Mouse (Mus musculus) R1 (cell line): ENCODE data around the gene Zfp687.

Experiments
- DNase-seq: peaks from one replicate; pipeline ENCODE4 v3.0.0-alpha.2; 2018; ENCODE audit warnings: low read depth, low spot score

Zfp687 gene

GRCm38 (mm10) chr3:95018741-95019140 lies 3.5 kb upstream of the Zfp687 start:
- no peak for DNase-seq

GRCm38 (mm10) chr3:95016532-95017056 lies 1.3 kb upstream of the Zfp687 start:
- no peak for DNase-seq

- peak; percentile 99 for DNase-seq
These were observed 763 bp upstream of the Zfp687 start for GRCm38 (mm10) chr3:95015891-95016531.

GRCm38 (mm10) chr3:95014428-95015151 lies 658 bp downstream of the Zfp687 start:
- peak; percentile 75 for DNase-seq

DNA sequence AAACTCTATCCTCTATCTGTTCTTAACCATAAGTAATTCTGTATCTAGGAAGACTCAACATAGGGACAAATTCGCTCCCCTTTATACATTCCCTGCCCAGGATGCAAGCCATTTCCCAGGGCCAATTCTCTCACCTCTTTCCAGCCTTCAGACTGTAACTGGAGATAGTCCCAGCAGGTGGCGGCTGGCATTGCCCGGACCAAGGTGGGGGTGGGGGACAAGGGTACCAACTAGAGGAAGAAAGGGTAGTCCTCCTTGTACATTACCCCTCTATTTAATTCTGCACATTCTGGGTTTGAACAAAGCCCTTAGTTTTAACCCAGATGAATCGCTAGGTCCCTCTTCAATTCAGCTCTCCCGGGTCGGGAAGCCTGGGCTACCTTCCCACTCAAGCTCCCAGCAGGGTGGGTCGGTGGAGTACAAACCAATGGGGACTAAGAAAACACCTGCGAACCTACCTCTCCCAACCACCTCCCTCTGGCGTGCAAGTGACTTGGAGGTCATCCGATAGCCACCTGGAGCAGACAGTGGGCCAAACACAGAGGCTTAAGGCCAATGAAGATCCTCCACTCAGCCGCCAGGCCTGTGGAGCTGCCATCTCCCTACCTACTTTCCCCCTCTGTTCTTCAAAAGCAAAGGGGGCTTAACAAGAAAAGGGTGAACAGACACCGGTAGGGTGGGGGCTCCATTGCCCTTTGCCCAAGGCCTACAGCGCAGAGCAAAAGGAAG lies 1.4 kb downstream of the Zfp687 start:
- DNase-seq = peak; percentile 41

DNA sequence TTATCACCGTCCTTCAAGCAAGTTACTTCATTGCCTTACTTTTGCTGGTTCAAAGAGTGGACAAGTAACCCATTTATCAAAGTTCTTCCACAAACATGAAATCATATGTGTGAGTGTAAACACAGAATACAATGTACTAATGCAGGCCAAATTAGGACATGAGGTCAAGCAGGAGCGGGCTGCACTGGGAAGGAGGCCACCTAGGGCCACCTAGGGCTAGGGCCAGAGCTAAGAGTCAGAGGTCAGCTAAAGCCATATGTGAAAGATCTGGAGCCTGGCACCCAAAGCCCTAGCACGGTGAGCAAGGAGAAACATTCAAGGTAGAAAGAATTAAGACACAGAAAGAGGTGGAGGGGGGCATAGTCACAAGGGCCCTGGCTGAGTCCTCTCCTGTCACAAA lies 2.3 kb downstream of the Zfp687 start:
- DNase-seq = no peak

GRCm38 (mm10) chr3:95010396-95010795 lies 4.9 kb downstream of the Zfp687 start:
- DNase-seq = no peak

DNA sequence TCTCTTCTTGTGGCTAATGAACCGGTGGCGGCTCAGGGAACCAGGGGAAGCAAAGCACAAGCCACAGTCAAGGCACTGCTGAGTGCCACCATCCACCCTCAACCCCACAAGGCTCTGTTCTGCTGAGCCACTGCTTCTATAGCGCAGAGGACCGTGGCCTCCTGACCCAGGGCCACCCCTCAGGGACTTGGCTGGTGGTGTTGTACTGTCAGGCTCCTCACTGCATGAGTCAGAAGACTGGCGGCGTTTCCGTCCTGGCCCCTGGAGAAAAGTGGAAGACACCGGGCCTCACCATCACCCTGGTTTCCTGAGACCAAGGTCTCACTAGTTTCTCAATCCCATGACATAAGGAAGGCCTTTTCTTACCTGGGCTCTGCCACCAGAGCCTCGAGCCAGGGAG lies 7.5 kb downstream of the Zfp687 start:
- DNase-seq = no peak

- no peak for DNase-seq
These were observed 9.6 kb downstream of the Zfp687 start for GRCm38 (mm10) chr3:95005651-95006050.

DNA sequence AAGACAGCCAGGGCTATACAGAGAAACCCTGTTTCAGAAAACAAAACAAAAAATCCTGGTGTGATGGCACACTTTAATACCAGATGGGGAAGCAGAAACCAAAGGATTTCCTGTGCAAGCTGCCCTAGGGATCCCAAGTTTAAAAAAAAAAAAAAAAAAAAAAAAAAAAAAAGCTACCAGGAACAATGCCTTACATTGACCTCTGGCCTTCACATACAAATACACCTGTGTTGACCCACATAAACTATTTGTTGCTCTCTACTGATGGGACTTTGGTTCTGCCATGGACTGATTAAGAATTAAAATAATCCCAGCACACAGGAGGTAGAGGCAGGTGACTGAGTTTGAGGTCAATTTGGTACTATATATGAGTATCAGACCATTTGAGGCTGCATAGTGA lies 12.0 kb downstream of the Zfp687 start:
- no peak for DNase-seq

DNA sequence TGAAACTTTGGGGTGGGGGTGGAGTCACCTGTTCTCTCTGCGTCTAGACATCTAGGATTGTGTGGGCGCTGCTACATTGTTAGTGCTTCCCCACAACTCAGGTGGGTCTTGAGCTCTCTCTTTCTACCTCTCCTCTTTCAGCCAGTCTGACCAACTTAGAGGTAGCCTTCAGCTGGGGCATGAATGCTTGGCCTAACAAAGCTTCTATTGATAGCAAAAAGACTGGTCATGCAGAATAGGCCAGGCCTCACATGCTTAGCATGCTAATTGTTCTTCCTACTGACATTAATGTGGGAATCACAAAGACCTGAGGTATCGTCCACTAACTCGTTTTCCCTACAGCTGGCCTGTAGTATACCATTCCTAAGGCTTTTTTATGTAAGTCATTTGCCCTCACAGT lies 12.7 kb downstream of the Zfp687 start:
- DNase-seq = no peak

DNA sequence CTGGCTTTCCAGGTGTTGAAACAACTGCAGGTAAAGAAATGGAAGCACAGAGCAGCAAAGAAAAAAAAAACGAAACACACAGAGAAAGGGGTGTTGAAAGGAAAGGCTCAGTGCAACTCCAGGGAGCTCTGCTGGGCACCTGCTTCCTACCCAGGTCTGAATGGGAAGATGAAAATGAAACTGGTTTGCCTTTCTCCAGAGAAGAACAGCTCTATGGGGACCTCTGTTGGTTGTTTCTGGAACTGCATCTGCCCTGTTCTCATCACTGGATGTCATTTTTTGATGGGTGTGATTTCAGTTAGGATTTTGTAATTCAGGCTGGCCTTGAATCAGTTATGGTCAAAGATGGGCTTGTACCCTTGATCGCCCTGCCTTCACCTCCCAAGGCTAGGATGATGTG lies 18.3 kb downstream of the Zfp687 start:
- peak; percentile 66 for DNase-seq

- peak; percentile 46 for DNase-seq
These were observed 26.0 kb downstream of the Zfp687 start for GRCm38 (mm10) chr3:94989159-94989761.

GRCm38 (mm10) chr3:94987578-94987977 lies 27.7 kb downstream of the Zfp687 start:
- no peak for DNase-seq

GRCm38 (mm10) chr3:94985513-94985912 lies 29.7 kb downstream of the Zfp687 start:
- DNase-seq = no peak

GRCm38 (mm10) chr3:94984312-94984711 lies 30.9 kb downstream of the Zfp687 start:
- DNase-seq = no peak

GRCm38 (mm10) chr3:94974528-94975422 lies 40.5 kb downstream of the Zfp687 start, which contains the start of gene Pi4kb:
Pi4kb (plus strand) TSS chr3:94974731.
- peak; percentile 95 for DNase-seq

DNA sequence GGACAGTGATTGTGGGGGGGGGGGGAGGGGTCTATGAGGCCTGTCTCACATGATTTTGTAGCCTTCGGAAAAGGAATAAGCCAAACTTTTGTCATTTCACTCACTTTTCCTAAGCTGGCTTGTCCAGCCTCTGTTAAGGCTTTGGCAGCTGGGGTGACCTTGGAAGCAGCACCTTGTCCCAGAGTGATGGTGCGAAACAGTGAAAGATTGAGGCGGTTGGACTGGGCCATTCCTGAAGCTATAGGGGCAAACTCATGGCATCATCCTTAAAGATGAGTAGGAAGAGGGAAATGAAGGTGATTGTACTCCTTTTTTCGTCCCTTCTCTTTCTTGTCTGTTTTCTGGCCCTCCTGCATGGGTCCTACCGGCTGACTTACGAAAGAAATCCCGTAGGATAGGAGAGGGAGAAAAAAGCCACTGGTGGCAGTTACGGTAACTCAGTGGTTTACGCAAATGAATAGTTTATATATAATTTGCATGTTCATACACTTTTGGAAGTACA lies 41.2 kb downstream of the Zfp687 start:
- DNase-seq = peak; percentile 35

GRCm38 (mm10) chr3:94973620-94974019 lies 41.6 kb downstream of the Zfp687 start:
- DNase-seq = peak; percentile 20

GRCm38 (mm10) chr3:94972552-94972951 lies 42.7 kb downstream of the Zfp687 start:
- DNase-seq = no peak

DNA sequence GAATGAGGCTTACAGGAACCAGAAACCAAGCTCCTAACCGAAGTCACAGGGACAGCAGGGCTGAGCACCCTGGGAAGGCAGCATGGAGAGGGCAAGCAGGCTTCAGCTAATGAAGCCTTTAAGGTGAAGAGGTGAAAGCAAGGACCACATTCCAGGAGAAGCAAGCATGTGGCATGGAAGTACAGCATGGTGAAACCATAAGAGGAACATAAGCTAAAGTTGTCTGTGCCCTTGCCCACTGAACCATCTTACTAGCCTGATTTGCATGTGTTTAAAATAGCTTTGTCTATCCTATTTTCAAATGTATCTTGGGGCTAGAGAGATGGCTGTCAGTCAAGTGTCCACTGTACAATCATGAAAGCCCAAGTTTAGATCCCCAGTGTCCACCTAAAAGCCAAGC lies 49.4 kb downstream of the Zfp687 start:
- DNase-seq = no peak
